Mouse (Mus musculus): ENCODE measurements at regions not wholly inside any gene's neighbourhood (a gene's known extent, or its start where the extent isn't known, plus 50 kb on each side); places are given as distances from the start of the nearest gene placed in this dataset.

DNA sequence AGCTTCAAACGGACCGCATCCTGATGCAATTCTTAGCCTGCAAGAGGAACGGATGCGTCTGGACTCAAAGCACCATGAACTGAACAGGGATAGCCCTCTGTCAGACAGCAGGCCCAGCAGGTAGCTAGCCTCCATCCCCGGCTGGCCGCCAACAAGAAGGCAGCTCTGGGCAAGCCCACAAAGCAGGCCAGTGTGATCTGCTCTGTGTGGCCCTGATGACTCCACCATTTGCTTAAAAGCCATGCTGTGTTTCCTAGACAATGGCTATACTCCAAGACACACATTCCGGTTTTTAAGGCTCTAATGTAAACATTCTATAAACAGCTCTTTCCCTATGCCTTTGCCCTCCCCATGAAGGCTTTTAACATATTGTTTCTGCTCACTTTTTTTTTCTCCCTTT lies 313.8 kb upstream of the Clint1 start:
- ATAC-seq: no peak

DNA sequence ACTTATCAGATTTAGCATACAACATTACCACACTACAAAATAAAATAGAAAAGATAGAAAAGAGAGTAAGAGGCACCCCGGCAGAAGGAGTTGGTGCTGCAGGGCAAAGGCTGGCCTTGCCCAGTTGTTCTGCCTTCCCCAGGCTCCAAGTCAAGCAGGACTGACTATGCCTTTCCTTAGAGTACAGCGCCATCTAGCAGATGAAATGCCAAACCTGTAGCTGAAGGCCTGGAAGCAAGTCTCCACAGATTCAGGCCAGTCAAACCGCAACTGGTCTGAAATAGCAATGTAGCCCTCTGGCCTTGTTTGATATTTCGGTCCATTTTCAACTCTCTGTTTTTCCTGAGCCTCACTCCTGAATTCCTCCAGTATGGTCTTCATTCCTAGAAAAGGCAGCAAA lies 312.4 kb upstream of the Clint1 start:
- no peak for ATAC-seq

DNA sequence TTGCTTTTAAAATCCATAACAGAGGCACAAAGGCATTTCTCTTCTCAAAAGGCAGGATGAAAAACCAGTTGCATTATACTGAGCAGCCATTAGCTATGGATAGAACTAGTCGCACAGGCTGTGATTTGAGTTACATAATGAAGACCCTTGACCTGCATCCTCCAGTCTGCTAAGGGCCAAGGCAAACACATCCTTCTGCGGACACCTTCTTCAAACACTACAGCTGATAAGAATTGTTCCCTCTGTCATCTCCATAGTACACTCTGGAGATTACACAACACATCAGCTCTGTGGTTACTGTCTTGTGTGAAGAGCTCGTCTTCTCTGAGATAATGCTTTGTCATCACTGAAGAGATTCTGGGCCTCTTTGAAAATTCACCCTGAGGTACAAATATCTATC lies 307.3 kb upstream of the Clint1 start:
- ATAC-seq: no peak

DNA sequence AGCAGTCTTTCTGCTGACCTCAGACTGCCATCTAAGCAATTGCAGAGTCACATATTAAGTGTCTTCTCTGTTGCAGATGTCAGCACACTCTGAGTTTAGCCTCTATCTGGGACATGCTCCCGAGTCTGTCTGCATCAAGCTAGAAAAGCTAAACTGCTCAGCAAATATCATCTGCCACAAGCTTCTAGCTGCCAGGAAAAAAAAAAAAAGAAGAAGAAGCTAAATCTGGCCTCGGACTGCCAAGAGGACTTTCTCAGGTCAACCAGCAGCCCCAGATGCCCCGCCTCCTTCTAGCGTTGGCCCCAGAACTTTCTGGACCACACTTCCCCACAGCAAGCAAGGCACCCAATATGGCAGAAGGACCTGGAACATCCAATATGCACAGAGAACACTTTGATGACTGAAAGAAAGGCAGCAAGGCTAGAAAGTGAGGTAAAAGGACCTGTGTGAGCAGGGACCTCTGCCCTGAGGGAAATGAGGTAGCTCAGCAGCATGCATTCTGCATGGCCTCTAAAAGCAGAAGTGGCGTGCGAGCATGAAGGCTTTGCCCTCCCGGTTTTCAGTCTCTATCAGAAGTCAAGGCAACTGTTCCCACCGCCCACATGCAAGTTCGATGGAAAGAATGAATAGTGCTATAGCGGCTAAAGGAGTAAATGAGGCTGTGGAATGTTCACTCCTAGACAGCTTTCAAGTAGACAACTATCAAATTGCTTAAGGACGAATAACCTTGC lies 305.8 kb upstream of the Clint1 start:
- ATAC-seq: no peak

DNA sequence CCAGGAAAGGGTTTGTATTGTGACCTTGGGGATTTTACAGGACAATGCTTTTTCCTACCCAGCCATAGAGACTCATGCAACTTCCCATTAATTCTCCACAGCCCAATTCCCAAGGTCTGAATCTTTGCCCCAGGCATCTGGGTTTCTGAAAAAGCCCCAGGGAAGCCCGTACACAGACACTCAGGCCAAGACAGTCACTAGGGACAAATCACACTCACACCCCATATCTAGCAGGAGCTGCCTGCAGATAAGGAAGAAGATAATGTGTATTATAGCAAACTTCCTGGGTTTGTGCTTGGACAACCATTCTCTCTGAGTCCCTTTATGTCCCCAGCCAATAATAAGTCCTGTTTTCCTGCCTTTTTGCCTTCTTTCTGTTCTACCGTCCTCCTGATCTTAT lies 305.0 kb upstream of the Clint1 start:
- ATAC-seq: no peak

DNA sequence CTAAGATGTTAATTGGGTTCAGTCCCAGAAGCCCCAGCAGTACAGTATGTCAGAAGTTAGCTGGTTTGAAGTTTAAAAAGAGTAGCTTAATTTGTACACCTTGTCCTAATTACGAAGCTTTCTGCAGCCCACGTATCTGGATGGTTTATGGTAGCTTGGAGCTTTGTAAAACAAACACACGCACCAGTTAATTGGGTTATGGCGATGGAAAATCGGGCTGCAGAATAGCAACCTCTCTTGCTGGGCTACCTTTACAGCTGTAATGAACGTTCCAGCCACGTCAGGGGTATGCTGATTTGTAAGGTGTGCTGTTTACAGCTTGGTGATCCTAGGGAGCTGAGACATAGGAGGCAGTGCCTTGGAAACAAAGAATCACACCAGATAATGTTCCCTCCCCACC lies 301.5 kb upstream of the Clint1 start:
- no peak for ATAC-seq

DNA sequence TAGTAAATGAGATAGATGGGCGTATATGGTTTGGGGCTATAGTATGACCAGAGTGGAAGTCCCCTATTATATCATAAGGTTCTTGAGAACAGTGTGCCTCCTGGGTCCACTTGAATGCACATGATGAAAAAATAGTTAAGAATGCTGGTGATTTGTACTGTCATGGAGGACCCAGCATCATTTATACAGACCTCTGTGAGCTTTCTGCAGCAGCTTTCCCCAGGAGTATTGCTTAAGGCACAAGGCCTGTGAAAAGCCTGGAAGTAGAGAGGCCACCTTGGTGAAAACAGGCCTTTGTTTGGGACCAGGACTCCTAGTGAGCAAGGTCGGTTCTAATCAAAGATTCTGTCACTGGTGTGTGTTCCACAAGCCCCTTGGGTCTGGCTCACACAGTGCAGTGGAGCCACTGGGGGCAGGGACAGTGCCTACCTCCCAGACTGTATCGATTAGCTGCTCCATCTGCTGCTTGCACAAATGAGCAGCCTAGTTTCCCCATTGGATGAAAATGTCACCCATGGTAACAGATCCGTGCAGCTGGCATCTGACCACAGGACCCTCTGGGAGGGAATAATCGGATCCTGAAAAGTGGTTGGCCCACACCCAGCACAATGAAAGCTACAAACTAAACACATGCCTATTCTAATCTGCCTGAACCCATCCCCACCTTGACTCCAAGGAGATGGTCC lies 274.2 kb upstream of the Clint1 start:
- no peak for ATAC-seq

DNA sequence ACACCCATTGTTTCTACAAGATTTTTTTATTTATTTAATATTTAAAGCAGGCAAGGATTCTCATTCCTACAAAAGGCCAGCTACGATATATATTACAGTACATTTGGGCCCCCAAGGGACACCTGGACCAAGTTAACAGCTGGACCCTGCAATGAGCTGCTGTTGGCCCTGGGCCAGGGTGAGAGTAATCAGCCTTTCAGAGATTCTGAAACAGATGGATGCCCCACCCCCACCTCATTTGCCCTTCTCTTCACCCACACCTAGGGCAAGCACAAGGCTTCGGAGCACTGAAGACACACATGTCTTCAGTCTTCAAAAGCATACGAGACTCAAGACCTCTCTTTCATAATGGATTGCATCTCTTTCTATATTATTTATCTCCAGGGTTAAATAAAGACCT lies 259.5 kb upstream of the Clint1 start:
- ATAC-seq: no peak

DNA sequence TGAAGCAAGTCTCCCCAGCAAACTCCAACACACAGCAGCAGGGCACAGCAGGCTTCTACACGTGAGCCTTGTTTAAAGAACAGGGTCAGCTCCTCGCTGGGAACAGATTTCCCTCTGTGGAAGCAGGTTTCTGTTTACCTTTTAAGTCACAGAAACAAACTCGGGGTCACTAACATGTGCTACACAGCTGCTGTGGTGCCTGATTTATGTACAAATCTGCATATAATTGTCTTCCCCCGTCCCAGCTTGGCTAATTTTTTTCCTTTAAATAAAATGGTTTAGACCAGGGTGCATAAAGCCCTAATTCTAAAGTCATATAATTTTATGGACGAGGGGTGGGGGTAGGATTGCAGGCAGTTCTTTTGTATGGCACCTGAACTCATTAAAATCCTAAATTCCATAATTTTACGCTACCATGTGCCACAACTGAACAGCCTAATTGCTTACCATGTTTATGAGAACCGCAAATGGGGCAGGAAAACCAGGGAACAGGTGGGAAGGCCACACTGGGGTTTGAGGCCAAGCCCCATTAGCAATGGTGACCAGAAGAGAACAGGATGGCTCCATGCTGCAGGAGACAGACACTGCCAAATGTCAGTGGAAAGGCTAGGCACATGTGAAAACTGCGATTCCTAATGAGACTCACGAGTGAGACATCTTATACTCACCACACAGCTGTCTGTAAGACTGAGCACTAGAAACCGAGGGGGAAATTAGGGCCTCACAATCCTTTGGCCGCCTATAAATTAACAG lies 258.8 kb upstream of the Clint1 start:
- ATAC-seq: no peak

DNA sequence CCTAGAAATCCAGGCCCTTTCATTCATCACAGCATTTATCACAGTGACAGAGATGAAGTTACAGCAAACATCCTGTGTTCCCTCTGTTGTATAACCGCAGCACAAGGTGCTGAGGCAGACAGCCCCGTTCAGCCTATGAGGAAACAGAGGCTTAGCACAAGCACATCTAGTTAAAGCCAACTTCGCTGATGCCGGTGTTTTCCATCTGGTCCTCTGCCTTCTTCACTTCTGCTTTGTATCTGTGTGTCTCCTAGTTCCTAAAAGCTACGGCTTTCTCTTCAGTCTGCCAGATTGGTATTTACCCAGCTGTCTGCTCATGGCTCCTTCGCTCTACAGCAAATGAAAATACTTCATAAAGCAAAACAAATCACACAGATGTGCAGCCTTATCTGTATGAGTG lies 256.5 kb upstream of the Clint1 start:
- no peak for ATAC-seq

DNA sequence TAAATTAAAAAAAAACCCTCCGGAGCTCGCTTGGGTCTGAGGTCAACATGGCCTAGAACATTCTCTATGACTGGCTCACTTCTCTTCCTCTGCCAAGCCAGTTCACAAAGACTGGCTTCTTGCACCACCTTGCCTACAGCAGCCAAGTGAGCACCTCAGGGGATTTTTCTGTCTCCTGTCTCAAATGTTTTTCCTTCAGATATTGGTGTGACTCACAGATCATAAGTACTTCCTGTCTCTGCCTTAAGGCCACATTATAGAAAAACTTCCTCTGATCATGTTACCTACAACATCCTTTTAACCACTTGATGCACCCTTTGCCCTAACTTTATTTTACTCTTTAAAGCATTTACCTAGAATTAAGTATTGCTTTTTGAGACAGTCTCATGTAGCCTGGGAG lies 230.0 kb upstream of the Clint1 start:
- peak; percentile 88 for ATAC-seq

DNA sequence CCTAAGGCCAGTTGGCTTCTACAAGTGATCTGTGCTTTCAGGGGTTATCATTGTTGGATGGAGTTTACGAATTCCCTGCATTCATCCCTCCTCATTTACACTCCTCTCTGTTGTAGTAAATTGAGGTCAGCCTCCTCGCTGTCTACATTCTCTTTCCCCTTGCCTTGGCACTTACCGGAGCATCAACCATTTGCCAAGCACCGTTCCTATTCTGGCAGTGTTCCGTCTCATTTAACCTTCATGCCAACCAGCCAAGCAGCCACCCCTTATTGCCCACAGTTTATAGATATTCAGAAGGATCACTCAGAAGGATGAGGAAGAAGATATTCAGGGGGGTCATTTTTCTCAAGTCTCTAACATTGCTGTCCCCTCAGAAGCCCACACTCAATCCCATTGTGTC lies 229.2 kb upstream of the Clint1 start:
- ATAC-seq: no peak

DNA sequence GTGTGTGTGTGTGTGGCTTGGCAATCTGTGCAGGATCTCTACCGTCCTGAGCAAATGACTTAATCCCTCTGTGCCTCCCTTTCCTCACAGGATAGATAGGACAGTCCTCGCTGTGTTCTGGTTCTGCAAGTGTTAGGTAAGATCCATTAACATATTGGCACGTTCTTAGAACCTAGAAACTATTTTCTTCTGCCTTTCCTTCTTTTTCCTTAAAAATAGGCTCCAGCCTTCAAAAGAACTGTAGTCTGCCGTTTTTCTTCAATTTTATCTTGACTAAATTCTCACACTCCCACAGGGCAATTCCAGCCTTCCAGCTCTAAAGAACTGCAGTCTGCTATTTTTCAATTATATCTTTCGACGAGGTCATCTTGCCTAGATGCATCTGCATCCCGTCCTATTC lies 227.6 kb upstream of the Clint1 start:
- ATAC-seq: no peak

DNA sequence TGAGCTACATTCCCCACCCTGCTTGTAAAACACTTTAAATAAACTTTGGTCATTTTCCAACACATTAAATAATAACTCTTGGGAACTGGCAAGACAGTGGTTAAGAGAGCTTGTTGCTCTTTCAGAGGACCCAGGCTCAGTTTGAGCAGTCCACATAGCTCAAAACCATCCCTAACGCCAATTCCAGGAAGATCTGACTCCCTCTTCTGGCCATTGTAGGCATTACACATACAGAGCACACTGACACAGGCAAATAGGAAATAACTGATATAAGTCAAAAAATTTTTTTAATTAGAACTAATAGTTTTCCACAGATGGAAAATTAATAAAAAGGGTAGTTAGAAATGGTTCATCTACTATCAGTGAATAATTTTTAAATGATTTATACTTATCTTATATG lies 222.6 kb upstream of the Clint1 start:
- no peak for ATAC-seq

DNA sequence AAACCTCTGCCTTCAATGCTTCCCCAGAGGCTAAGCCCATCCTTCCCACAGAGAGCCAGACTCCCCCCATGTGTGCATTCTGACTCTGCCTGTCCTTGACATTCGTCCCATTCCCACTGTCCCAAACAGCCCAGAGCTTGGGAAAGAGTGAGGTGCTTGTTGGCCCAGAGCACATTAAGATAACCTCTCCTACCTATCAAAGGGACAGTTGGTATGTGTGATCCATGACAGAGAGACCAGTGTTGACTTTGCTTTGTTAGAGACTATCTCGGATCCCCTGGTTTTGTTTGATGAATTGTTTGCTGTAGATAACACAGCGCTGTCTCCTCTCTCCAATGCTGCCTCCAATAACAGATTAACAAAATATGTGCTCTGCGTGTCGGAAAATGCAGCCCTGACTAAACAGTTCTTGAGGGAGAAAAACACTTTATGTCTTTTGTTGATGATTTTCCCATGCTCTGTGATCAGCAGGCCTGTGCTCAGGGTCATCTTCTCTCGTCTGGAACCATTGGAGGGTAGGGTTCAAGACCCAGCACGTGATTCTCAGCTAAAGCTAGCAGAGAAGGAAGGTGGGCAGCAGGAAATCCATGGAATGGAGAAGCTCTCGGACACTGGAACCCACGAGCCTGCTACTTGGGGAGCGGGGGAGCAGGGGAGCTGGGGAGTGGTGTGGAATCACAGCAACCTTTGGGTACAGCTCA lies 217.2 kb upstream of the Clint1 start:
- no peak for ATAC-seq

DNA sequence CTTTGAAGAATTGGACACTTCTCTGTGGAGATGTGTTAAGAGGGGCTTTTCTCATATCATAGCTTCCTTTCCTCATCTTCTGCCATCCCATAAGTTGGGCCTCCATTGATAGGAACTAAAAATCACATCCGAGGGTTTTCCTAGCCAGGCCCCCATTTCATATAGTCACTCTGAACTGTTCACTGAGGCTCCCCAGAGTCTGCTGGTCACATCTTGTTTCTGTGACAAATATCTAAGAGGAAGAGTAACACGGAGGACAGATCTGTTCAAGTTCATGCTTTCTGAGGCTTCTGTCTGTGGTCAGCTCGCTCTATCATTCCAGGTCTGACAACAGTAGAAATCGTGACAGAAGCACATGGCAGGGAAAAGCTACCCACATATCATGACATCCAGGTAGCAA lies 216.0 kb upstream of the Clint1 start:
- no peak for ATAC-seq

DNA sequence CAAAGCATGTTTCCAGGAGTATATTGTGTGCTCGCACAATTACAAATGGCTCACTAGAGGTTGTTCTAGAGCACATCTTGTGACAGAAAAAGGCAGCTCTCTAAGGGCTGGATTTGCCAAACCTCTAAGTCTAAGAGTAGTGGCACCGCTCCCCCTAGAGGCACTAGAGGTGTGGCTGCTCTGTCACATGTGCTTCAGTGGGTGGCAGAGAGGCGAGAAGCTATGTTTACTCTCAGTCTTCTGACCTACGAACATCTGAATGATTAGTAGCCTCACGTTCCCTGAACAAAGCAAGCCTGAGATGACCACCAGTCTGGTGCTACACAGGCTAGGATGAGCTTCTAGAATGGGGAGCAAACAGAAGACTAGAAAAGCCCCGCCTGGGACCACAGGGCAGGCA lies 212.6 kb upstream of the Clint1 start:
- ATAC-seq: no peak

DNA sequence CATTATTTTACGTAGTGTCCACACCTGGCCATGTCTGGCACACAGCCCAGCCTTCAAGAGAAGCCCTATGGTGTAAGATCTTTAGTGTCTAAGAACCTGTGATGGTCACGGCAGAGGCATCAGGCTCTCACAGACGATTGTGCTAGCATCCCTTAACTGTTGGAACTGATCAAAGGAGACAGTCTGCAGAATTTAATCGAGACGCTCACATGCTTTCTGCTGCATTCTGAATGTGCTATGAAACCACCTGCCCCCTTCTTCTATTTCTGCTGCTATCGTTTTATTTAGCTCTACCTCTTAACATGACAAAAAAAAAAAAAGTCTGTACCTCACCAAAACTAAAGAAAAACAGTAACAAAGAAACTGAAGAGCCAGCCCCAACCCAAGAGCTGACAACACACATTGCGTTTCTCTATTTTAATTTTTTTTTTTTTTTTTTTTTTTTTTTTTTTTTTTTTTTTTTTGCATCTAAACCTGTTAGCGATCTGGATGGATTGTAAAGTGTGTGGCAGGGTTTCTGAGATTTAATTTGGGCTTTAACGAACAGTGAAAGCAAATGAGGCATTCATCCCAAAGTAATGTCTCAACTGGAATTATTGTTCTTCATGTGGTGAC lies 209.6 kb upstream of the Clint1 start:
- no peak for ATAC-seq

DNA sequence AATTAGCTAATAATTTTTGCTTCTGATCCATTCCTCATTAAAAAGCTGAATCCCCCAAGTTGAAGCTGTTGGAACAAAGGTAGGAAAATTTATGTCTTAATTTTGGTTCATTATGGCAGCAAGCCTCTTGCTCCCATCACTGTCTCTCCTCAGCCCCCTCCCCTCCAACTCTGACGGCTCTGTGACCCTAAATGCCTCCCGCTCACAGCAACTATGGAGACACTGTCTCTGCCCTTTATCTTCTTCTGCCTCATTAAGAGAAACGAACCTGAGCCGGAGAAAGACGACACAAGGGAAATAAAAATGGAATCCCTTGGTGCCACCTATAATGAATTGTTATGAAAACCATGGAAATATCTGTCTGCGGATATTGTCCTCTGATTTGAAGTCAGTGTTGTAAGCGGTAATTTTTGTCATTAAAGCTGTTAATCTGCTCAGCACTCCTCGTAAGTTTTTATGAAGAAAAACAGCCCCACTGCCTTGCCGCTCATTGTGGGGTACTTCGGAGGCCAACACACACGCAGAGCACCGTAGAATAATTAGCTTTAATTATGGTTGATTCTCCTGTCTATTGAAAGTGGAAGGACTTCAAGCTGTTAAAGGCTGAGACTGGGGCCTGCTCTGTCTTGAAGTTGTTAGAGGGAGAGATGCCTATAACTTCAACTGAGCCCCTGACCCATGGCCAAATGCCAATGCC lies 208.1 kb upstream of the Clint1 start:
- ATAC-seq: no peak

DNA sequence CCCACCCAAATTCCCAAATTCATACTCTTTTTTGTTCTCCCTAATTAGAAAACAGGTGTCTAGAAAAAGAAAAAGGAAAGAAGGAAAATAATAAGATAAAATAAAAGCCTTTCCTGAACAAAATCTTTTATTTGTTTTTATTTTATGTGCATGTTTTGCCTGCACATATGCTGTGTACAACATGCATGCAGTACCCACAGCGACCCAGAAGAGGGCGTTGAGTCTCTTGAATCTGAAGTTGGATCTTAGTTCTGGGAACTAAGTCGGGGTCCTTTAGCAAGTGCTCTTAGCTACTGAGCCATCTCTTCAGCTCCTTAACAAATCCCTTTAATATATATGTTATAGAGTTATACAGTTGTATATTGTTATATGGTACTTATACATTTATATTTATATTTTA lies 206.0 kb upstream of the Clint1 start:
- ATAC-seq: no peak

DNA sequence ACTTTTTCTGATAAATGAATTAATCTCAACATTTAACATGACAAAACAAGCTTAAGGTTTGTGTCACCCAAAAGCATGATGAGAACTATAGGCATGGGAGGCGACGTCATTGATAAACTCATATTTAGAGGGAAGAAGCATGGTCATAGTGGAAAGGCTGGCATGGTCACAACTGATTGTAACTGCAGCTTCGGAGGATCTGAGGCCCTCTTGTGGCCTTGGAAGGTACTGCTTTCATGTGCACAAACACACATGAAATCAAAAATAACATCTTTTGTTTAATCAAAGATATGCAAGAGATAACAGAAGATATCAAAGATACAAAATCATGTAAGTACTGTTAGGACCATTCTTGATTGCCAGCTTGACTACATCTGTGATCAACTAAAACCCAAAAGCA lies 204.0 kb upstream of the Clint1 start:
- no peak for ATAC-seq

DNA sequence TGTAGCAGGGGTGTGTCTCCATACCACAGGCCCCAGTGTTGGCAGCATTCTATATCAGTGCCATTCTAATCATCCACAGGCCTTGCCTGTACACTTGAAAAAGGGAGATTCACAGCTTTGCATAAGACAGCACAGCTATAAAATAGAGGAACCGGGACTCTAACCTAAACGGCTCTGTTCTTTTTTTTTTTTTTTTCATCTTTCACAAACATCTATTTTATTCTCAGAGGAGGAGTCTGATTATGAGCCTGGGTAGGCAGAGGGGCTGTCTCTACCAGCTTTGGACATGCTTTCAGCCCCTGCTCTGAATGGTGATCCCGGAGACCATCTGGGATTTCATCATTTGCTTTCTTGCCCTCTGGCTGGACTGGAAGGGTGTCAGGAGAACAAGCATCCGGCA lies 195.6 kb upstream of the Clint1 start:
- no peak for ATAC-seq

Data from inflammation-experienced regulatory T-cells, adult 6 months (primary cell).